In the genomic region with DNA sequence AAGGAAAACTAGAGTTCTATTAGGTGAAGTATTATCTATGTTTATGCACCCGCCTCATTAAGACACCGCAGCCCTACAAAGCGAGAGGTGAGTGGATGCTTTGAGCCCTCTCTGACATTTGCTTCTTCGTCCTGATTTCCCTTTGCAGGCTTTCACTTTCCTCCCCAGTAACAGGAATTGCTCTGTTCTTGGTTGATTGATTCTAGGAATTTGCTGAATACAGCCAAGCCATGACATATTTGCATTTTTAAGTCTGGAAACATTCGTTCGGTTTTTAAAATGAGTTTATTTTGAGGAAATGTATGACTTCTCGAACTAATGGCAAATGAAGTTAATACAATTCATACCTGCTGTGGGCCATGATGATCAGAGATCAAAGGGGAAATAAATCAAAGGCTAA, we compare ENCODE assay signal across 24 mouse cellular contexts.
"Had no signal": no experiment of that assay in that cellular context is flagged by ENCODE, and none has a peak within 500 bp of the region (broad histone marks: within the 10 kb centered on the region; RNA-seq: fewer than 3 reads in every experiment).

No protein-coding gene starts in this region.

- ATAC-seq: hindbrain, embryonic 16.5 days; inflammation-experienced regulatory T-cells, adult 6 months; intestine, embryonic 15.5 days had no signal

- H3K4me2 ChIP-seq: heart, embryonic 12.5 days; hindbrain, embryonic 12.5 days; hindbrain, embryonic 14.5 days; intestine, embryonic 15.5 days; limb, embryonic 12.5 days; liver, embryonic 11.5 days; liver, embryonic 13.5 days had no signal

- H3K27me3 ChIP-seq: heart, embryonic 12.5 days; hindbrain, embryonic 12.5 days; intestine, embryonic 15.5 days; limb, embryonic 12.5 days; liver, embryonic 13.5 days had no signal

- DNase-seq: gastrocnemius, adult 2 months; gastrocnemius, postnatal 10 days; gastrocnemius, postnatal 25 days; heart, adult 18-20 months; heart, postnatal 10 days; heart, postnatal 4 days; kidney, adult 18-20 months; kidney, postnatal 10 days; kidney, postnatal 36 days; layer of hippocampus, adult 9-11 months; liver; liver, embryonic 13.5 days had no signal

- H3K36me3 ChIP-seq: heart, embryonic 10.5 days; heart, embryonic 12.5 days; hindbrain, embryonic 10.5 days; hindbrain, embryonic 12.5 days; intestine, embryonic 15.5 days; limb, embryonic 10.5 days; limb, embryonic 12.5 days; liver, embryonic 13.5 days had no signal

- H3K4me1 ChIP-seq: heart, embryonic 10.5 days; heart, embryonic 12.5 days; intestine, embryonic 15.5 days; limb, embryonic 12.5 days; liver, embryonic 13.5 days had no signal

- H3K27ac ChIP-seq: gastrocnemius, adult 2 months; heart, embryonic 10.5 days; hindbrain, embryonic 10.5 days; hindbrain, embryonic 12.5 days; hindbrain, embryonic 14.5 days; intestine, embryonic 15.5 days; left cerebral cortex, adult 2 months; limb, embryonic 10.5 days; limb, embryonic 12.5 days; liver, embryonic 13.5 days had no signal

- H3K9ac ChIP-seq: heart, embryonic 12.5 days; hindbrain, embryonic 12.5 days; hindbrain, embryonic 14.5 days; intestine, embryonic 15.5 days; limb, embryonic 12.5 days; liver, embryonic 13.5 days had no signal

- H3K9me3 ChIP-seq: heart, embryonic 10.5 days; heart, embryonic 12.5 days; hindbrain, embryonic 10.5 days; hindbrain, embryonic 12.5 days; intestine, embryonic 15.5 days; limb, embryonic 10.5 days; limb, embryonic 12.5 days; liver, embryonic 13.5 days had no signal

- H3K4me3 ChIP-seq: gastrocnemius, adult 2 months; heart, embryonic 10.5 days; heart, embryonic 12.5 days; hindbrain, embryonic 10.5 days; hindbrain, embryonic 12.5 days; intestine, embryonic 15.5 days; left cerebral cortex, adult 2 months; limb, embryonic 10.5 days; limb, embryonic 12.5 days; liver, embryonic 13.5 days had no signal
